Mouse (Mus musculus) forebrain, postnatal 0 days (tissue): ENCODE data around the gene Zbtb8a. TPM values are rescaled to one million over a fixed set of nuclear protein-coding genes. Genes with fewer than 3 reads are reported as not detected.
"Not testable (repeated sequence)": the region's sequence is repeated elsewhere in the genome, so short reads cannot be mapped to it uniquely, and the experiment has no call there.

ENCODE experiments used
- ATAC-seq: fragments of 200-750 bp; cut with Nextera tagmentation; 2 replicates; pipeline ENCODE4 v1.8.0; 2017; ENCODE audit warnings: mild to moderate bottlenecking, moderate library complexity
- DNase-seq: peaks from one replicate; pipeline ENCODE4 v3.0.0-alpha.2; 2015
- H3K27ac ChIP-seq: fragments of 300-500 bp; sonication (generic); 2 replicates; pipeline ENCODE4 v1.5.1; 2014; ENCODE audit warnings: low read depth, mild to moderate bottlenecking, antibody characterized with exemption, low read length, moderate library complexity, mixed read lengths
- H3K27me3 ChIP-seq: fragments of 300-500 bp; sonication (generic); 2 replicates; pipeline ENCODE4 v1.6.1; 2014; ENCODE audit warnings: mild to moderate bottlenecking, low read length, mixed read lengths; ENCODE audit not compliant: insufficient read depth
- H3K36me3 ChIP-seq: fragments of 300-500 bp; sonication (generic); 2 replicates; pipeline ENCODE4 v1.6.1; 2014; ENCODE audit warnings: mild to moderate bottlenecking, moderate library complexity; ENCODE audit not compliant: insufficient read depth
- H3K4me1 ChIP-seq: fragments of 300-500 bp; sonication (generic); 2 replicates; pipeline ENCODE4 v1.6.1; 2014; ENCODE audit warnings: antibody characterized with exemption; ENCODE audit not compliant: insufficient read depth
- H3K4me2 ChIP-seq: fragments of 300-500 bp; sonication (generic); 2 replicates; pipeline ENCODE4 v1.6.1; 2014; ENCODE audit warnings: low read depth, mild to moderate bottlenecking, moderate library complexity
- H3K4me3 ChIP-seq: fragments of 300-500 bp; sonication (generic); 2 replicates; pipeline ENCODE4 v1.5.1; 2014; ENCODE audit warnings: low read depth, low read length, mixed read lengths
- H3K9ac ChIP-seq: fragments of 300-500 bp; sonication (generic); 2 replicates; pipeline ENCODE4 v1.6.1; 2014; ENCODE audit warnings: mild to moderate bottlenecking
- H3K9me3 ChIP-seq: fragments of 300-500 bp; sonication (generic); 2 replicates; pipeline ENCODE4 v1.6.1; 2016; ENCODE audit warnings: low read length
- CTCF ChIP-seq: sonication (generic); IDR thresholded peaks from 2 replicates; pipeline ENCODE4 v1.5.1; 2016; ENCODE audit warnings: antibody characterized with exemption, control low read depth, low read depth
- WGBS: fragments of 180-500 bp; shearing (Covaris S2); extraction: QIAGEN DNeasy Blood & Tissue Kit; methylation state at CpG from one replicate; pipeline ENCODE4 v1.1.7; 2014; 5-methylcytosine and 5-hydroxymethylcytosine counted together
- polyA plus RNA-seq: library from polyadenylated mRNA; unstranded; fragments of >200 nt; fragmentation: Nextera tagmentation; extraction: Ambion mirVana; gene quantifications from 2 replicates; pipeline ENCODE4 v1.2.1, GENCODE M21; 2015
- total RNA-seq: library from RNA; depleted of rRNA; stranded (reverse); fragments of >200 nt; gene quantifications from 2 replicates; pipeline ENCODE4 v1.2.3, GENCODE M21; 2014; rRNA removed

The Zbtb8a gene
- total RNA-seq, result 22.5 and 28.0 TPM in 2 replicates
- polyA plus RNA-seq, result 10.3 and 14.3 TPM in 2 replicates

- H3K9me3 ChIP-seq, result no peaks in the 10 kb centered on the region
- peak; percentile 90 for ATAC-seq
- no peaks in the 10 kb centered on the region for H3K27me3 ChIP-seq
- peak within 1 kb of the TSS; percentile 71 for H3K9ac ChIP-seq
- peak within 1 kb of the TSS; percentile 66 for H3K4me2 ChIP-seq
- H3K4me1 ChIP-seq, result 0 out of 2 replicates have a peak, but pooled peaks cover 6% of the 10 kb centered on the region
- peak within 1 kb of the TSS; percentile 57 for H3K4me3 ChIP-seq
- 2% methylated on average over 51 of the region's 65 CpGs for WGBS
- peak; percentile 79 for DNase-seq
- H3K36me3 ChIP-seq, result no peaks in the 10 kb centered on the region
- TF ChIP-seq CTCF, result 0 out of 2 replicates have a peak, but pooled peaks have one; percentile 32
- H3K27ac ChIP-seq, result peak within 1 kb of the TSS; percentile 93
Observed at GRCm38 (mm10) chr4:129377601-129378390, at the start of gene Zbtb8a. Zbtb8a (minus strand) TSS chr4:129378116.

DNA sequence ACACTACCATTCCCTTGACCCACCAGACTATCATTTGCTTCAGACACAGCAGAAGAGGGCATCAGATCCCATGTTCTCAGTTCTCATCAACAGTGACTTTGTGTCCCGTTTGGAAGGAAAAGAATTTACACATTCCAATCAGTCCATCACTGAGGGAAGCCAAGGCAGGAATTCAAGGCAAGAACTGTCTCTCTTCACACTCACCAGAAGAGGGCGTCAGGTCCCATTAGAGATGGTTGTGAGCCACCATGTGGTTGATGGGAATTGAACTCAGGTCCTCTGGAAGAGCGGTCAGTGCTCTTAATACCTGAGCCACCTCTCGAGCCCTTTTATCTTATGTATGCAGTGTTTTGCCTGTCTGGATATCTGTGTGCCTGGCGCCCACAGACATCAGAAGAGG lies 40.4 kb upstream of the Zbtb8a start:
- Histone ChIP-seq H3K9me3 (no peaks in the 10 kb centered on the region), H3K4me3 (no peak overlapping the region), H3K9ac (no peak overlapping the region), H3K4me1 (no peaks in the 10 kb centered on the region), H3K36me3 (no peaks in the 10 kb centered on the region), H3K27me3 (no peaks in the 10 kb centered on the region), H3K4me2 (no peak overlapping the region), H3K27ac (no peak overlapping the region)
- WGBS, result 75% methylated on average over 5 of the region's 5 CpGs
- ATAC-seq (no peak), DNase-seq (no peak)
- TF ChIP-seq CTCF, result no peak

GRCm38 (mm10) chr4:129416478-129416877 lies 38.6 kb upstream of the Zbtb8a start:
- H3K4me2 ChIP-seq, result no peak overlapping the region
- no peaks in the 10 kb centered on the region for H3K36me3 ChIP-seq
- H3K9ac ChIP-seq, result no peak overlapping the region
- no peaks in the 10 kb centered on the region for H3K27me3 ChIP-seq
- no peaks in the 10 kb centered on the region for H3K4me1 ChIP-seq
- H3K9me3 ChIP-seq, result no peaks in the 10 kb centered on the region
- no peak for TF ChIP-seq CTCF
- WGBS, result 92% methylated on average over 5 of the region's 5 CpGs
- DNase-seq, result no peak
- ATAC-seq, result no peak
- H3K4me3 ChIP-seq, result no peak overlapping the region
- no peak overlapping the region for H3K27ac ChIP-seq

DNA sequence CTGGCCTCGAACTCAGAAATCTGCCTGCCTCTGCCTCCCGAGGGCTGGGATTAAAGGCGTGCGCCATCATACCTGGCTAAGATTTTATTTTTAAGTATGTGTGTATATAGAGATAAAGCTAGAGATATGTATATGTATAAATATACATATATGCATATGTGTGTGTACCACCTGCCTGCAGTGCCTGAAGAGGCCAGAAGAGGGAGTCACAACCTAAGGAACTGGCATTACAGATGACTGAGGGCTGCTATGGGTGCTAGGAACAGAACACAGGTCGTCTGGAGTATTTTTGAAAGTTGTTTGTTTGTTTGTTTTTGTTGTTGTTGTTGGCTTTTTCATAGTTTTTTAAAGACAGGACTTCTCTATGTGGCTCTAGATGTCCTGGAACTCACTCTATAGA lies 38.0 kb upstream of the Zbtb8a start:
- no peak overlapping the region for H3K4me3 ChIP-seq
- H3K4me2 ChIP-seq, result no peak overlapping the region
- H3K9ac ChIP-seq, result no peak overlapping the region
- ATAC-seq (no peak), DNase-seq (no peak)
- no peaks in the 10 kb centered on the region for H3K36me3 ChIP-seq
- no peaks in the 10 kb centered on the region for H3K9me3 ChIP-seq
- 98% methylated on average over 5 of the region's 5 CpGs for WGBS
- H3K27ac ChIP-seq, result no peak overlapping the region
- H3K4me1 ChIP-seq, result no peaks in the 10 kb centered on the region
- H3K27me3 ChIP-seq, result no peaks in the 10 kb centered on the region
- TF ChIP-seq CTCF, result 0 out of 2 replicates have a peak, but pooled peaks have one; percentile 4

- TF ChIP-seq CTCF, result no peak
- Histone ChIP-seq H3K9me3 (no peaks in the 10 kb centered on the region), H3K4me3 (no peak overlapping the region), H3K36me3 (no peaks in the 10 kb centered on the region), H3K27me3 (no peaks in the 10 kb centered on the region), H3K27ac (no peak overlapping the region), H3K4me1 (no peaks in the 10 kb centered on the region), H3K4me2 (no peak overlapping the region), H3K9ac (no peak overlapping the region)
- DNase-seq, result no peak
- ATAC-seq, result no peak
Observed at GRCm38 (mm10) chr4:129410991-129411390, 33.1 kb upstream of the Zbtb8a start.

DNA sequence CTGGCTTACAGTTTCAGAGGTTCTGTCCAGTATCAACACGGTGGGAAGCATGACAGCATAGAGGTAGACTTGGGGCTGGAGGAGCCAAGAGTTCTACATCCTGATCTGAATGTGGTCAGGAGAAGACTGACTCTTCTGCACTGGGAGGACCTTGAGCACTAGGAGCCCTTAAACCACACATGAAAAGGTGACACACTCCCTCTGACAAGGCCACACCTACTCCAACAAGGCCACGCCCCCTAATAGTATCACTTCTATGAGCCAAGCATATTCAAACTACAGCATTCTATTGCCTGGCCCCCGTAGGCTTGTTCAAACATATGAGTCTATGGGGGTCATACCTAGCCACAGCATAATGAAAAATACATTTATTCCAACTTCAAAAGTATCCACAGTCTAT lies 32.6 kb upstream of the Zbtb8a start:
- not testable (repeated sequence) for H3K4me2 ChIP-seq, H3K9me3 ChIP-seq, H3K9ac ChIP-seq, ATAC-seq, H3K4me3 ChIP-seq, H3K27ac ChIP-seq, H3K4me1 ChIP-seq, H3K36me3 ChIP-seq, H3K27me3 ChIP-seq, DNase-seq
- WGBS, result 93% methylated on average over 3 of the region's 3 CpGs

GRCm38 (mm10) chr4:129406447-129406846 lies 28.5 kb upstream of the Zbtb8a start:
- ATAC-seq (peak; percentile 79), DNase-seq (peak; percentile 58)
- Histone ChIP-seq H3K4me1 (no peaks in the 10 kb centered on the region), H3K4me3 (peak overlapping the region; percentile 43), H3K36me3 (no peaks in the 10 kb centered on the region), H3K4me2 (peak overlapping the region; percentile 64), H3K9ac (peak overlapping the region; percentile 52), H3K27ac (no peak overlapping the region), H3K27me3 (no peaks in the 10 kb centered on the region), H3K9me3 (no peaks in the 10 kb centered on the region)
- 3% methylated on average over 25 of the region's 25 CpGs for WGBS
- peak; percentile 63 for TF ChIP-seq CTCF
